Mouse (Mus musculus) ovary, postnatal 36 days (tissue): ENCODE data around the gene Prr30.
"Not testable (repeated sequence)": the region's sequence is repeated elsewhere in the genome, so short reads cannot be mapped to it uniquely, and the experiment has no call there.

Source experiments
- DNase-seq: peaks from one replicate; pipeline ENCODE4 v3.0.0; 2022; ENCODE audit warnings: low spot score, mixed read lengths

Prr30 gene

GRCm38 (mm10) chr14:101200230-101200629 lies at the start of gene Prr30:
Gene Prr30 (minus strand): TSS chr14:101200330.
- DNase-seq: no peak

- no peak for DNase-seq
These were observed 46.7 kb upstream of the Prr30 start for GRCm38 (mm10) chr14:101246793-101247192.

GRCm38 (mm10) chr14:101245706-101246105 lies 45.6 kb upstream of the Prr30 start:
- no peak for DNase-seq

- DNase-seq: not testable (repeated sequence)
These were observed 44.3 kb upstream of the Prr30 start for GRCm38 (mm10) chr14:101244441-101244840.

GRCm38 (mm10) chr14:101237965-101238364 lies 37.8 kb upstream of the Prr30 start:
- no peak for DNase-seq

- DNase-seq: no peak
These were observed 28.9 kb upstream of the Prr30 start for GRCm38 (mm10) chr14:101229068-101229467.

- DNase-seq: no peak
These were observed 22.2 kb upstream of the Prr30 start for GRCm38 (mm10) chr14:101222319-101222718.

GRCm38 (mm10) chr14:101172258-101172657 lies 27.9 kb downstream of the Prr30 start:
- DNase-seq: no peak
